Mouse (Mus musculus): ENCODE results near the gene Gfy.

Gfy gene

DNA sequence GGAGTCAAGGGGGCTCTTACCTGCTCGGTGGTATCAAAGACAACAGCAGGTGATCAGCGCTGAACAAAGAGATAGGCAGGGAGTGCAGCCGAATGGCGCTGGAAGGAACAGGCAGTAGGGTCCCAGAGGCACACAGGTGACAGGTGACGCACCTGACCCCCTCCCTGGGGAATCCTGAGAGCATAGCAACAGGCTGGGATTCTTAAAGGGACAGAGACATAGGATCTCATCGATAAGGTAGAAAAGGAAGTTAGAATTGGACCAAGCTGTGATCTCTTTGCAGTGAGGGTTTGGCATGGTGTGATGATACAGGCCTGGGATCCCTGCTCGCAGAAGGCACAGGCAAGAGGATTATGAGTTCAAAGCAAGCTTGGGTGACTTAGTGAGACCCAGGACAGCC lies at the start of gene Gfy:
Gene Gfy, minus strand, starts transcription at position 101 of the 400 bp plus-strand sequence.
- ChIA-PET CTCF (no interaction called here), POLR2A (interaction anchor here in 1 of 4 experiments (0.6 kb wide), 1 partner anchor 181 kb away, joined by 3 read pairs; no protein-coding TSS in a partner anchor)

DNA sequence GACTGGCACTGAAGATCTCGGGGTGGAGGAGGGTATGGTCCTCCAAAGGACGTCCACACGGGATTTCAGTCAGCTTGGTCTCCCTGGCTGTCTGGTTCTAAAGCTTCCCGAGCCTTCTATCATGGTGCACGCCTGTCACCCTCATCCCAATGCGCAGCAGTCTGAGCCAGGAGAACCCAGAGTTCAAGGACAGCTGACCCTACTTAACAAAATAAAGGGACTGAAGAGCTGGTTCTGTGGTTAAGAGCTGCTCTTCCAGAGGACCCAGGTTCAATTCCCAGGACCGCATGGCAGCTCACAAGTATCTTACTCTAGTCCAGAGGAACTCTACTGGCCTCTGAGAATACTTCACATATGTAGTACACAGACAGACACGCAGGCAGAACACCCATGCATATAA lies 49.7 kb upstream of the Gfy start:
- CTCF ChIA-PET: interaction anchor here in 3 of 4 experiments (0.5 to 2.3 kb wide), 16 partner anchors 21 to 357 kb away, joined by 3 to 9 read pairs (median 3); partner anchors contain the start of genes Aldh16a1 (in 1 of the 3), Ccdc155 (in 1 of the 3), Flt3l (in 1 of the 3) and Gm45713 (in 1 of the 3)
- POLR2A ChIA-PET: interaction anchor here (0.6 to 4.6 kb wide), 53 partner anchors 9 to 739 kb away, joined by 3 to 29 read pairs (median 4); partner anchors contain the start of genes Tead2 (in 4 of the 4), Cd37 (in 3 of the 4), Aldh16a1 (in 2 of the 4) and Ccdc155 (in 2 of the 4)

GRCm38 (mm10) chr7:45228548-45228947 lies 49.2 kb upstream of the Gfy start:
- CTCF ChIA-PET: interaction anchor here in 3 of 4 experiments (0.5 to 2.3 kb wide), 8 partner anchors 24 to 181 kb away, joined by 3 to 9 read pairs (median 4); partner anchors contain the start of genes Aldh16a1 (in 1 of the 3), Ccdc155 (in 1 of the 3), Kcna7 (in 1 of the 3) and Pih1d1 (in 1 of the 3)
- POLR2A ChIA-PET: interaction anchor here (0.8 to 4.6 kb wide), 31 partner anchors 9 to 298 kb away, joined by 3 to 29 read pairs (median 6); partner anchors contain the start of genes Tead2 (in 4 of the 4), Cd37 (in 3 of the 4), Aldh16a1 (in 2 of the 4) and Ccdc155 (in 2 of the 4)

- CTCF ChIA-PET: interaction anchor here in 2 of 4 experiments (0.6 to 0.7 kb wide), 2 partner anchors 20 to 172 kb away, joined by 3 to 4 read pairs; no protein-coding TSS in a partner anchor
- POLR2A ChIA-PET: interaction anchor here (0.7 to 3.3 kb wide), 12 partner anchors 8 to 134 kb away, joined by 3 to 18 read pairs (median 3); partner anchors contain the start of genes Tead2 (in 2 of the 4), Aldh16a1 (in 1 of the 4), Ccdc155 (in 1 of the 4) and Slc6a16 (in 1 of the 4)
These were observed 47.1 kb upstream of the Gfy start for GRCm38 (mm10) chr7:45226421-45226820.

GRCm38 (mm10) chr7:45224826-45225225 lies 45.5 kb upstream of the Gfy start:
- POLR2A ChIA-PET: interaction anchor here (0.8 to 4.1 kb wide), 10 partner anchors 9 to 263 kb away, joined by 3 to 21 read pairs (median 4); partner anchors contain the start of genes Ccdc155 (in 1 of the 4), Slc6a16 (in 1 of the 4) and Tead2 (in 1 of the 4)
- CTCF ChIA-PET: interaction anchor here in 1 of 4 experiments (0.6 kb wide), 1 partner anchor 108 kb away, joined by 5 read pairs; no protein-coding TSS in a partner anchor

GRCm38 (mm10) chr7:45221680-45222079 lies 42.3 kb upstream of the Gfy start:
- ChIA-PET CTCF (interaction anchor here in 1 of 4 experiments (1.3 kb wide), 1 partner anchor 17 kb away, joined by 3 read pairs; the partner anchor contains the start of gene Ccdc155), POLR2A (interaction anchor here in 2 of 4 experiments (1.3 to 4.1 kb wide), 5 partner anchors 9 to 14 kb away, joined by 3 to 21 read pairs (median 4); no protein-coding TSS in a partner anchor)

DNA sequence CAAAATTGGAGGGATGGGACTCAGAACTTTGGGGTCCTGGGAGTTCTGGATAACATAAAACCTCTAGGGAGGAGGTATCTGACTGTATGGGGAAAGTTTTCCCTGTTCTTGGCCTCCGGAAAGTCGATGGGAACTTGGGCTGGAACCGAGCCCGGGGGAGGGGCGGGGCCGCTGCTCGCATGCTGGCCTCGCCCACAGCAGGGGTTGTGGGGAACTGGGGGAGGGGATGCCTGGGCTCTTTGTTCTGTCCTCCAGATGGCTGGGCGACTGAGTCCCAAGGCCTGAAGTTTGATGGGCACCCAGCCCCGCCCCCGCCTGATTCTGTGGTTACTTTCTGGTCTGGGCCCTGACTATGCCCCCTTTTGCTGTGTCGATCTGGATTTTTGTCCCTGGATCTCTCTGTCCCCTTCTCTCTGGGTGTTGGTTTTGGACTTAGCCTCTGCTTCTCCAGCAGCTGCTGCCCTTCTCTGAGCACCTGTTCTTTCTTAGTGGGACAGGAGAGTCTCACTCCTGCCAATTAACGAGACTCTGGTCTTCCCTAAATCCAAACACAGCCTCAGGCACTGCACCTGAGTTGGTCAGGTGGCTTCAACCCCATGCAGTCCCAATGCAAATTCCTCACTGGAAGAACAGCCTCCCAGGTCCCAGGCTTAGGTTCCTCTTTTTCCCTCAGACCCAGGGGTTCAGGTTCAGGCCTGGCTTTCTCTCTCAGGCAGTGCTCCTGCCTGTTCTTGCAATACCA lies 37.2 kb upstream of the Gfy start:
- CTCF ChIA-PET: interaction anchor here in 2 of 4 experiments (0.6 to 1.2 kb wide), 4 partner anchors 18 to 558 kb away, joined by 3 to 6 read pairs (median 4); no protein-coding TSS in a partner anchor

DNA sequence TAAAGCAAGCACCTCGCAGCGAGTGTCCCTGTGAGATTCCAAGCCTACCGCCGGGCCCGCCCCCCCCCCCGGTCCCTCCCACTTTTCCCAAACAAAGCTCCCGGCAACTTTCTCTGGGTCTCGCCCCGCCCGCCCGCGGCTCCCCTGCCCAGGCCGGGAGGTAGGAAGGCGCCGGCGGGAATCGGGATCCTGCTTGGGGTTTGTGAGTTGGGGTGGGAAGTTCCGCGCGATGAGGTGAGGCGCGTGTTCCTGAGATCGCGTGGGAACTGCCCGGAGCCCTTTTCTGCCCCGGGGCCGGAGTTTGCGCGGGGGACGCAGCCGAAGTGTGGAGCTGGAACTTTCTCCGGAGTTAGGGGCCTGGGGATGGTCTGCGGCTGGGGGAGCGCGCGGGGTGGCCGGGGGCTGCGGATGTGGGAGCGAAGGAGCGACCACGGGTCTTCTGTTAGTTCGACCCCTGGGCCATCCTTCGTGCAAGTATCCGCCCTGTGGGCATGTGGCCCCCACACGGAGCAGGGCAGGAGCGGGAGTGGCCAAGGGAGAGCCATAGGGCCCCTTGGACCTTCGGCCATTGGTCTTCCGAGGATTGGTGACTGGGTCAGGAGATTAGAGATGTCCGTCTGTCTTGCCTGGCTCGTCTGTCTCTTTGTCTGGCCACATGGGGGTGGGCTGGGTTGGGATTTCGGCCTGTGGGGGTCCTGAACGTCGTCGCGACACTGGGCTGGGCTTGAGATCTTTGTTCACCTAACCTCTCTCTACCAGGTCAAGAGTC lies 36.5 kb upstream of the Gfy start, which contains the start of gene Tead2:
Gene Tead2, plus strand, starts transcription at position 81 of the 769 bp plus-strand sequence.
- ChIA-PET POLR2A (interaction anchor here (0.5 to 5.3 kb wide), 43 partner anchors 8 to 1931 kb away, joined by 3 to 29 read pairs (median 4); partner anchors contain the start of genes Ccdc155 (in 3 of the 4), Aldh16a1 (in 1 of the 4), Cd37 (in 1 of the 4) and Pih1d1 (in 1 of the 4)), CTCF (interaction anchor here (0.6 to 1.2 kb wide), 13 partner anchors 18 to 813 kb away, joined by 3 to 7 read pairs (median 3); partner anchors contain the start of genes Gys1 (in 1 of the 4), Ntf5 (in 1 of the 4) and Slc6a16 (in 1 of the 4))

More for the DNA sequence above, 37.2 kb upstream of the Gfy start:
- POLR2A ChIA-PET: interaction anchor here in 3 of 4 experiments (0.5 to 5.3 kb wide), 23 partner anchors 9 to 116 kb away, joined by 3 to 29 read pairs (median 5); partner anchors contain the start of genes Ccdc155 (in 2 of the 3), Aldh16a1 (in 1 of the 3), Pih1d1 (in 1 of the 3) and Slc6a16 (in 1 of the 3)

DNA sequence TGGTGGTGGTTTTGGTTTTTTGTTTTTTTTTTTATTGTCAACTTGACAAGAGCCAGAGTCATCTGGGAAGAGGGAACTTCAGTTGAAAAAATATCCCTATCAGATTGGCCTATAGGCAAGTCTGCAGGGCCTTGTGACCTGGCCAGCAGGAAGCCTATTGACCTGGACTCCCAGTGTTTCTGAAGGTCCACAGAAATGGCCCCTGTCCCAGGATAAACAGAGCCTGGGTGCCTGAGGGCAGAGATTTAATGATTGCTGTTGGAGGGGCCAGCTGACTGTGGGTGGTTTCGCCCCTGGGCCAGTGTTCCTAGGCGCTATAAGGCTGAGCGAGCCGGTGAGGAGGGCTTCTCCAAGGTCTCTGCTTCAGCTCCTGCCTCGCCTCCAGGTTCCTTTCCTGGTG lies 34.3 kb upstream of the Gfy start:
- CTCF ChIA-PET: interaction anchor here in 2 of 4 experiments (0.6 to 1.3 kb wide), 2 partner anchors 91 to 558 kb away, joined by 3 read pairs; no protein-coding TSS in a partner anchor
- POLR2A ChIA-PET: interaction anchor here (0.6 to 5.3 kb wide), 10 partner anchors 9 to 268 kb away, joined by 3 to 29 read pairs (median 5); partner anchors contain the start of genes Ccdc155 (in 2 of the 4), Aldh16a1 (in 1 of the 4), Cd37 (in 1 of the 4) and Tulp2 (in 1 of the 4)

DNA sequence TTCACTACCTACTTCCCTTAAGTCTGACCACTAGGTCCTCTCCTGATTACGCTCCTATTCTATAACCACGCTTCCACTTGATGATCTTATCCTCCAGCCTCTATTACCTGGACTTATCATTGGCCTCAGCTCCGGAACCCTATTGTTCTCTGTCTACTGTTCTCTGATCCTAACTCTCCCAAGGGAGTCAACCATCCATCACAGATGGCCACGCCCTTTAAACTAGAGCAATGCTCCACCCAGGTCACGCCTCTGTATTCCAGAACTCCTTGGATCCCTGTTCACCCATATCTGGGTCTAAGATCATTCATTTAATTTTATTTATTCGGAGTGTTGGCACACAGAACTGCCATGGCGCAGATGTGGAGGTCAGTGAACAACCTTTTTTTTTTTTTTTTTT lies 33.0 kb upstream of the Gfy start:
- ChIA-PET CTCF (interaction anchor here in 1 of 4 experiments (0.5 to 0.8 kb wide), 2 partner anchors 93 to 119 kb away, joined by 3 to 7 read pairs; no protein-coding TSS in a partner anchor), POLR2A (interaction anchor here in 3 of 4 experiments (0.5 to 4.0 kb wide), 11 partner anchors 8 to 237 kb away, joined by 3 to 16 read pairs (median 3); partner anchors contain the start of genes Ccdc155 (in 2 of the 3), Aldh16a1 (in 1 of the 3), Prmt1 (in 1 of the 3) and Slc6a16 (in 1 of the 3))

DNA sequence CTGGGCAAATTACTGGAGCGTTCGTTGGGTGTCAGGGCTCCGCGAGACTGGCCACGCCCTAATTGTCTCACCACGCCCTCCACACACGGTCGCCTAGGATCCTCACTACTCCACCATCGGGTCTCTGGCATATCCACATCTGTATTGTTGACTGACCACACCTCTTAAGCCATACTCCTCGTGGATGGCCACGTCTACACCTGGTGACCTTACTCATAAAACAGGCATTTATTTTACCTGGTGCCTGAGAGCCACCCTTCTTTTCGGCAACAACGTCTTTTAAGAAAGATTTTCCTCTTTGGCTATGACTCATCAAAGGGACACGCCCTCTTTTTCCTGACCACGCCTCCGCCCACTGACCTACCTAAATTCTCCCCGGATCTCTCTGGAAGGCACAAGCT lies 32.5 kb upstream of the Gfy start, which contains the start of gene Dkkl1:
Gene Dkkl1, minus strand, starts transcription at position 297 of the 401 bp plus-strand sequence.
- CTCF ChIA-PET: interaction anchor here in 2 of 4 experiments (0.5 to 1.1 kb wide), 2 partner anchors 39 to 120 kb away, joined by 3 to 4 read pairs; no protein-coding TSS in a partner anchor

GRCm38 (mm10) chr7:45211070-45211469 lies 31.7 kb upstream of the Gfy start:
- POLR2A ChIA-PET: interaction anchor here in 3 of 4 experiments (0.6 to 1.1 kb wide), 5 partner anchors 10 to 360 kb away, joined by 3 to 4 read pairs (median 3); no protein-coding TSS in a partner anchor

More for the DNA sequence above, 32.5 kb upstream of the Gfy start, which contains the start of gene Dkkl1:
- POLR2A ChIA-PET: interaction anchor here in 3 of 4 experiments (0.5 to 1.4 kb wide), 6 partner anchors 17 to 238 kb away, joined by 3 to 9 read pairs (median 3); partner anchors contain the start of gene Prmt1 (in 1 of the 3)

GRCm38 (mm10) chr7:45208260-45208659 lies 28.9 kb upstream of the Gfy start:
- ChIA-PET CTCF (interaction anchor here in 3 of 4 experiments (0.6 to 2.7 kb wide), 9 partner anchors 10 to 626 kb away, joined by 3 to 10 read pairs (median 3); partner anchors contain the start of genes Aldh16a1 (in 1 of the 3) and Pih1d1 (in 1 of the 3)), POLR2A (interaction anchor here in 3 of 4 experiments (0.5 to 2.5 kb wide), 11 partner anchors 20 to 436 kb away, joined by 3 to 10 read pairs (median 5); partner anchors contain the start of genes Aldh16a1 (in 1 of the 3) and Cd37 (in 1 of the 3))

More at GRCm38 (mm10) chr7:45211070-45211469, 31.7 kb upstream of the Gfy start:
- CTCF ChIA-PET: interaction anchor here in 1 of 4 experiments (1.1 kb wide), 1 partner anchor 38 kb away, joined by 4 read pairs; no protein-coding TSS in a partner anchor

- ChIA-PET CTCF (interaction anchor here in 3 of 4 experiments (0.6 to 1.6 kb wide), 25 partner anchors 10 to 284 kb away, joined by 3 to 10 read pairs (median 3); partner anchors contain the start of genes Flt3l (in 1 of the 3) and Gm45713 (in 1 of the 3)), POLR2A (interaction anchor here (0.6 to 2.5 kb wide), 80 partner anchors 8 to 828 kb away, joined by 3 to 18 read pairs (median 4); partner anchors contain the start of genes Snrnp70 (in 3 of the 4), Tead2 (in 3 of the 4), Aldh16a1 (in 2 of the 4) and Pih1d1 (in 2 of the 4))
These were observed 25.2 kb upstream of the Gfy start, which contains the start of gene Ccdc155 for GRCm38 (mm10) chr7:45204380-45205143. TSS of gene Ccdc155 (minus strand) at chr7:45204892.

GRCm38 (mm10) chr7:45202654-45203053 lies 23.3 kb upstream of the Gfy start:
- CTCF ChIA-PET: interaction anchor here in 1 of 4 experiments (0.6 to 0.7 kb wide), 4 partner anchors 33 to 129 kb away, joined by 3 read pairs; no protein-coding TSS in a partner anchor
- POLR2A ChIA-PET: interaction anchor here in 3 of 4 experiments (0.5 to 1.4 kb wide), 7 partner anchors 48 to 603 kb away, joined by 3 to 4 read pairs (median 3); partner anchors contain the start of gene Aldh16a1 (in 2 of the 3)
